Mouse (Mus musculus): ENCODE data around the gene Zfp367. TPM values are rescaled to one million over a fixed set of nuclear protein-coding genes. Genes with fewer than 3 reads are reported as not detected.

Gene Zfp367
- polyA plus RNA-seq, 1 experiment, result 19.3 TPM

GRCm38 (mm10) chr13:64184361-64184760 is 31.4 kb upstream of the Zfp367 start:
- Histone ChIP-seq H3K4me1 (ENCODE audit: control insufficient read depth, insufficient read depth, low read length) (no peaks in the 10 kb centered on the region; the same call in 1 of the 2 replicates), H3K27ac (ENCODE audit: control insufficient read depth, insufficient read depth, low read depth, low read length, poor library complexity) (no peak overlapping the region), H3K4me3 (replicated peaks; ENCODE audit: control insufficient read depth, low read depth, low read length) (no peak overlapping the region)
- TF ChIP-seq POLR2A (IDR thresholded peaks at IDR 0.05; ENCODE audit: borderline replicate concordance, control insufficient read depth, low read depth, low read length) (no peak), CTCF (IDR thresholded peaks at IDR 0.05; ENCODE audit: control insufficient read depth, insufficient read depth, low read length) (no peak)
- 90% methylated on average over 10 of the region's 10 CpGs for WGBS

DNA sequence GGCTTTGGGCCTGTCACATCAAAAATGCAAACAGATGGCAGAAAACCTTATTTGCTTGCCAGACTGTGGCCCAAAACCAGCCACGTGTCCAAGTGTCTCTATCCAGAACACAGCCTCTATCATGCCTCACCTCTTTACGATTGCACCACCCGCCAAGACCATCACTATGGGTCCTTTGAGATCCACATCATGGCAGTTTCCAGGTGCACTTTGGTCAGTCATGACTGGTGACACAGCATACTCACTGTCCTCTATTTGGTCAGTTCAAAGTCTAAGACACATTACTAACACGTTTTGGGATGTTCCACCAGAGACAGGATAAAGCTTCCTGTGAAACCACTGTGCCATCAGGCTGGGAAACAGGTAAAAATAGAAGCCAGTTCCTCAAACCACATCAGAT is 30.6 kb upstream of the Zfp367 start:
- WGBS, result 78% methylated on average over 4 of the region's 4 CpGs
- H3K27ac ChIP-seq (ENCODE audit: control insufficient read depth, insufficient read depth, low read depth, low read length, poor library complexity), result no peak overlapping the region
- H3K4me1 ChIP-seq (ENCODE audit: control insufficient read depth, insufficient read depth, low read length), result no peaks in the 10 kb centered on the region; the same call in 1 of the 2 replicates
- TF ChIP-seq POLR2A (IDR thresholded peaks at IDR 0.05; ENCODE audit: borderline replicate concordance, control insufficient read depth, low read depth, low read length) (no peak), CTCF (IDR thresholded peaks at IDR 0.05; ENCODE audit: control insufficient read depth, insufficient read depth, low read length) (no peak)
- no peak overlapping the region for H3K4me3 ChIP-seq (replicated peaks; ENCODE audit: control insufficient read depth, low read depth, low read length)

- no peaks in the 10 kb centered on the region; the same call in 1 of the 2 replicates for H3K4me1 ChIP-seq (ENCODE audit: control insufficient read depth, insufficient read depth, low read length)
- no peak overlapping the region for H3K27ac ChIP-seq (ENCODE audit: control insufficient read depth, insufficient read depth, low read depth, low read length, poor library complexity)
- H3K4me3 ChIP-seq (replicated peaks; ENCODE audit: control insufficient read depth, low read depth, low read length), result no peak overlapping the region
- TF ChIP-seq CTCF (IDR thresholded peaks at IDR 0.05; ENCODE audit: control insufficient read depth, insufficient read depth, low read length), result no peak
- no peak for TF ChIP-seq POLR2A (IDR thresholded peaks at IDR 0.05; ENCODE audit: borderline replicate concordance, control insufficient read depth, low read depth, low read length)
- 88% methylated on average over 2 of the region's 2 CpGs for WGBS
Measured at GRCm38 (mm10) chr13:64182091-64182490, 29.1 kb upstream of the Zfp367 start.

- 49% methylated on average over 3 of the region's 3 CpGs for WGBS
- H3K27ac ChIP-seq (ENCODE audit: control insufficient read depth, insufficient read depth, low read depth, low read length, poor library complexity), result no peak overlapping the region
- TF ChIP-seq POLR2A (IDR thresholded peaks at IDR 0.05; ENCODE audit: borderline replicate concordance, control insufficient read depth, low read depth, low read length) (no peak), CTCF (IDR thresholded peaks at IDR 0.05; ENCODE audit: control insufficient read depth, insufficient read depth, low read length) (no peak)
Measured at GRCm38 (mm10) chr13:64180888-64181287, 27.9 kb upstream of the Zfp367 start.

GRCm38 (mm10) chr13:64180300-64180699 is 27.3 kb upstream of the Zfp367 start:
- Histone ChIP-seq H3K4me3 (replicated peaks; ENCODE audit: control insufficient read depth, low read depth, low read length) (no peak overlapping the region), H3K27ac (ENCODE audit: control insufficient read depth, insufficient read depth, low read depth, low read length, poor library complexity) (no peak overlapping the region), H3K4me1 (ENCODE audit: control insufficient read depth, insufficient read depth, low read length) (no peaks in the 10 kb centered on the region)
- TF ChIP-seq POLR2A (IDR thresholded peaks at IDR 0.05; ENCODE audit: borderline replicate concordance, control insufficient read depth, low read depth, low read length), result no peak
- TF ChIP-seq CTCF (IDR thresholded peaks at IDR 0.05; ENCODE audit: control insufficient read depth, insufficient read depth, low read length), result no peak
- WGBS, result 62% methylated on average over 4 of the region's 4 CpGs

More at GRCm38 (mm10) chr13:64180888-64181287, 27.9 kb upstream of the Zfp367 start:
- Histone ChIP-seq H3K4me1 (ENCODE audit: control insufficient read depth, insufficient read depth, low read length) (no peaks in the 10 kb centered on the region), H3K4me3 (replicated peaks; ENCODE audit: control insufficient read depth, low read depth, low read length) (no peak overlapping the region)

DNA sequence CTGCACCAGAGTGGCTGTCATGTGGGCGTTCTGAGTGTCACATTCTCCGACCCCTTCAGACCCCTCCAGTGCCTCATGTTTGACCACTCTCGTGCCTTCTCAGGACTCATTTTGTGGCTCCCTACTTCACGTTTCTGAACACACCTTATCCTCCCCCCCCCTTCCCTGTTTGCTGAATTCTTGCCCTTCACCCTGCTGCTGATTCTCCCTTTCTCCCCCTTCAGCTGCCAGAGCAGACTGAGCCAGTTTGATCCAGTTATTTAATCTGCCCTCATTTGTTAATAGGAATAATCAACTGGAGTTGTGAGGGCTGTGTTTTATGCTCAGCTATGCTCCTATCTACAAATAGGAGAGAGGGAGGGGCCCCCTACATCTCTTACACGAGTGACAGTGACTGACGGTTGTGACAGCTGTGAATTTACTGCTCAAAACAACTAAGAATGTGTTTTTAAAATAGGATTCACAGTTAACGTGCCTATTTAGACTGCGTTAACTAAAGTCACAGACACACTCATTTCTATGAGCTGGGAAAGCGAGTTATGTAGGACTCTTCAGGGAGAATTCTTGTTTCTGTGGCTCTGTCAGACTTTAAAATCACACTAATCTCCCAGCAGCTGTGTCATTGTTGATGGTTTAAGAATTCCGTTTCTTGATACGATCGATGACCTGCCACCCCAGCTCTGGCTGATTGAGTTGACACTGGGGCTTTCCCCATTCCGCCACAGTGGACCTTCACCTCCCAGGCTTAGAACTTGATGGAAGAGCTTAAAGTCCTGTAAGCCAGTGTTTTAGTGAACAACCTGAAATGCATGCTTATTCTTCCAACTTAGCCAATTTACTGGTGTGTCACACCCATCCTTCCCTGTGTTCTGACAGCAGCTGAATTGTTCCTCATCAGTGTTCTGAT is 26.0 kb upstream of the Zfp367 start:
- no peak overlapping the region for H3K4me3 ChIP-seq (replicated peaks; ENCODE audit: control insufficient read depth, low read depth, low read length)
- no peaks in the 10 kb centered on the region for H3K4me1 ChIP-seq (ENCODE audit: control insufficient read depth, insufficient read depth, low read length)
- WGBS, result 84% methylated on average over 13 of the region's 13 CpGs
- no peak overlapping the region for H3K27ac ChIP-seq (ENCODE audit: control insufficient read depth, insufficient read depth, low read depth, low read length, poor library complexity)
- TF ChIP-seq POLR2A (IDR thresholded peaks at IDR 0.05; ENCODE audit: borderline replicate concordance, control insufficient read depth, low read depth, low read length) (no peak), CTCF (IDR thresholded peaks at IDR 0.05; ENCODE audit: control insufficient read depth, insufficient read depth, low read length) (no peak)

- TF ChIP-seq CTCF (IDR thresholded peaks at IDR 0.05; ENCODE audit: control insufficient read depth, insufficient read depth, low read length), result no peak
- no peak for TF ChIP-seq POLR2A (IDR thresholded peaks at IDR 0.05; ENCODE audit: borderline replicate concordance, control insufficient read depth, low read depth, low read length)
- Histone ChIP-seq H3K27ac (ENCODE audit: control insufficient read depth, insufficient read depth, low read depth, low read length, poor library complexity) (no peak overlapping the region), H3K4me1 (ENCODE audit: control insufficient read depth, insufficient read depth, low read length) (no peaks in the 10 kb centered on the region), H3K4me3 (replicated peaks; ENCODE audit: control insufficient read depth, low read depth, low read length) (no peak overlapping the region)
- WGBS, result 81% methylated on average over 7 of the region's 7 CpGs
Measured at GRCm38 (mm10) chr13:64178000-64178399, 25.0 kb upstream of the Zfp367 start.

DNA sequence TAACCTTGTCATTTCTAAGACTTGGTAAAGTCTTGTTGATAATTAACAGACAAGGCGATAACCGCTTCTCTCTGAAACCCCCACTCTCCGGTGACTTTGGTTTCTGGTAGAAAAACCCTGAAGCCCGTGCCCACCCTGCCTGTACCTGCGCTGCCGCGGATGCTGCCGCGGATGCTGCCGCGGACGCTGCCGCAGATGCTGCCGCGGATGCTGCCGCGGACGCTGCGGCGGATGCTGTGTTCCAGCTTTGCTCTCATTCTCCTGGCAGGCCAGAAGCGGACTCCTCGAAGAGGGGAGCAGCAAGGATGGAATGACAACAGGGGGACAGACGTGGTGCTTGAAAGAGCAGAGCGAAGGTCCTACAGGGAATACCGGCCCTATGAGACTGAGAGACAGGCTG is 16.7 kb upstream of the Zfp367 start:
- no peak for TF ChIP-seq POLR2A (IDR thresholded peaks at IDR 0.05; ENCODE audit: borderline replicate concordance, control insufficient read depth, low read depth, low read length)
- TF ChIP-seq CTCF (IDR thresholded peaks at IDR 0.05; ENCODE audit: control insufficient read depth, insufficient read depth, low read length), result no peak
- Histone ChIP-seq H3K4me3 (replicated peaks; ENCODE audit: control insufficient read depth, low read depth, low read length) (no peak overlapping the region), H3K27ac (ENCODE audit: control insufficient read depth, insufficient read depth, low read depth, low read length, poor library complexity) (no peak overlapping the region), H3K4me1 (ENCODE audit: control insufficient read depth, insufficient read depth, low read length) (no peaks in the 10 kb centered on the region)
- WGBS, result 93% methylated on average over 25 of the region's 25 CpGs
